Mouse (Mus musculus): ENCODE measurements at regions not wholly inside any gene's neighbourhood (a gene's known extent, or its start where the extent isn't known, plus 50 kb on each side); places are given as distances from the start of the nearest gene placed in this dataset.

DNA sequence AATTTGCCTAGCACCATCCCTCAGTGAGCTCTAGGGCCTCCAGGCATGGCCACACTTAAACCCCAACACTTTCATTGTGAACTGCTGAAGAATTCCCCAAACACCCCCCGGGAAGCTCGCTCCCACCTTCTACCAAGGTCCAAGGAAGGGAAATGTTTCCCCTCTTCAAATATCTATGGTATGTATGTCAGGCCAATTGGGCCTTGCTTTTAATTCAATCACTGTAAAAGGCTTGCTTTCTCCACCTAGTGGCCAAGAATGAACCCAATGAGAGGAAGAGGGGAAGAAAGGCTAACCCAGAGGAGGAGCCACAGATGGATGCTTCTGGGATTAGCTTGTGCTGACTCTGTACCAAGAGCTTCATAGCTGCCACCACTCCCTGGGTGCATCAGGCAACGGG is 336.3 kb upstream of the Tgfbr2 start:
- DNase-seq (ENCODE audit: low spot score), result no peak

- DNase-seq (ENCODE audit: low spot score), result no peak
These were observed 332.6 kb upstream of the Tgfbr2 start for GRCm38 (mm10) chr9:116507756-116508155.

GRCm38 (mm10) chr9:116502831-116503230 is 327.7 kb upstream of the Tgfbr2 start:
- no peak for DNase-seq (ENCODE audit: low spot score)

DNA sequence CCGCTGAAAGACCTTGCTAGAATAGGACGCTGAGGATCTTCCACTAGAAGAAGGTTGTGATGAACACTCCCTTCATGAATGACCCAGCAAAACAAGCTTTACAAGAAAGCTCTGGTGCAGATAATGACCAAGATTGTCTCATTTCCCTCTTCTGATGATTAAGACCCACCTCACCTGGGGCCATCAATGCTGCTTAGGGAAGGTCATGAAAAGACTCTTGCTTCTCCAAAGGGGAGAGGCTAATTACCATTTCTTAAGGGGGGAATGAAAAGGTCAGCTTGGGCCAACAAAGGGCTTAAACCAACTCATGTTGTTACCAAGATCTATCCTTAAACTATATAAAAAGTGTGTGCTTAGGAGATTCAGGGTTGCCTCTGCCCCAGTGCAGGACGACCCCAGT is 325.8 kb upstream of the Tgfbr2 start:
- DNase-seq (ENCODE audit: low spot score), result no peak

GRCm38 (mm10) chr9:116491227-116491626 is 316.1 kb upstream of the Tgfbr2 start:
- no peak for DNase-seq (ENCODE audit: low spot score)

- DNase-seq (ENCODE audit: low spot score), result no peak
These were observed 314.6 kb upstream of the Tgfbr2 start for GRCm38 (mm10) chr9:116489787-116490186.

GRCm38 (mm10) chr9:116489273-116489672 is 314.1 kb upstream of the Tgfbr2 start:
- no peak for DNase-seq (ENCODE audit: low spot score)

DNA sequence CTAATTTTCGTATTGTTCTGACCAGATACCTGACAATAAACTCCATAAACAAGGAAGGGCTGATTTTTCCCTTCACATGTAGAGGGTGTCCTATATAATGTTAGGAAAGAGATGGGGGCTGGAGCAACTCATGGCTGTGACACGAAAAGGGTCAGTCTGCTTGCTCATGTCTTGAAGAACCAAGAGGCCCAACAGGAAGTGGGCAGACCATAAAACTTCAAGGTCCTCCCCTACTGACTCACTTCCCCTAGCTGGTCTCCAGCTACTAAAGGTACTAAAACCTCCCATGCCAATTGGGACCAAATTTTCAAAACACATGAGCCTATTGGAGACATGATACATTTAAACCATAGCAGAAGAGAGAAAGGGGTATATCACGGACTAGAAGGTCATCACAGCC is 302.1 kb upstream of the Tgfbr2 start:
- DNase-seq (ENCODE audit: low spot score), result no peak

DNA sequence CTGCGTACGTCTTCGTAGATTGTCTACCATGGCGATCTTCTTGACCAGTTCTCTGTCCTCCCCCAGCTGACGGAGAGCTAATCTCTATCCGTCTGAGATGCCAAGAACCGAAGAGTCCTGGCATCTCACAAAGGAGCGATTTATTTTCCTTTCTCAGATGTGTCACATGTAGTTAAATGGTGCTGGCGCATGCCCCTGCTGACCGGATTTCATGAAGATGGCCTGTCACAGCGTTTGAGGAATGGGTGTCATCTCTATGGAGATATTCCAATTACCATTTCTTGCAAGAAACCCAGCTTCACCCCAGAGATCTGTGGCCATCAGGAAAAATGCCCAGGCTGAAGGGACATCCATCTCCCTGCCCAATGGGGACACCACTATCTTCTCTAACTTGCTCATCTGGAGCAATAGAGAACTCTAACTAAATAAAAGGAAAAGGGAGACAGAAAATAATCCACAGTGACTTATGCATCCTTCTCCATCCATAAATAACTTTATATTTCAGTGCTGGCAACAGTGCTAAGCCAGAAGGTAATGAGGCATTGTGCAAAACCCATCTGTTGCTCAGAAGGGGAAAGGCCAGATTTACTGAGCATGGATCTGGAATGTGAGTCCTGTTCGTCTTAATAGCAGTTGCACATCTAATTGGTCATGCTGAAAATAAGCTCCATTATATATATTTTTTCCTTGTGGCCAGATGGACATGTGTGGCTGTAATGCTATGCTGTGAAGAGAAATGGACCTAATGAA is 300.2 kb upstream of the Tgfbr2 start:
- DNase-seq (ENCODE audit: low spot score), result no peak

GRCm38 (mm10) chr9:116472855-116473254 is 297.7 kb upstream of the Tgfbr2 start:
- DNase-seq (ENCODE audit: low spot score), result no peak

- DNase-seq (ENCODE audit: low spot score), result no peak
These were observed 293.6 kb upstream of the Tgfbr2 start for GRCm38 (mm10) chr9:116468569-116469250.

- DNase-seq (ENCODE audit: low spot score), result no peak
These were observed 291.2 kb upstream of the Tgfbr2 start for GRCm38 (mm10) chr9:116466336-116466735.

GRCm38 (mm10) chr9:116464626-116465025 is 289.5 kb upstream of the Tgfbr2 start:
- no peak for DNase-seq (ENCODE audit: low spot score)

DNA sequence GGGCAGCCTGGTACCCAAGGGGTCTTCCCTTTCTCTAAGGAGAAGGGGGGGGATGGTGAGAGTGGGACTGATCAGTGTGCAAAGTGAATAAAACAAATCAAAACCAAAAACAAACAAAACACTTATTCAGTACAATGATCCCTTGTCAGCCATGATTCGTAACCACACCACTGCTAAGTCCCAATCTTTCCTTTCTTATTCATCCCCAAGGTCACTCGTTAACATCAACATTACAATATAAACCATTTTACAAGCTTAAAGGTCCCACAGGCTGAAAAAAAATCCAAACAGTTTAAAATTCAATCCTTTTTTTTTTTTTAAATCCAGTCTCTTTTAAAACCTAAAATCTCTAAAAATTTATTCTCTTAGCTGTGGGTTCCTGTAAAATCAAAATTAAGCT is 287.1 kb upstream of the Tgfbr2 start:
- no peak for DNase-seq (ENCODE audit: low spot score)

DNA sequence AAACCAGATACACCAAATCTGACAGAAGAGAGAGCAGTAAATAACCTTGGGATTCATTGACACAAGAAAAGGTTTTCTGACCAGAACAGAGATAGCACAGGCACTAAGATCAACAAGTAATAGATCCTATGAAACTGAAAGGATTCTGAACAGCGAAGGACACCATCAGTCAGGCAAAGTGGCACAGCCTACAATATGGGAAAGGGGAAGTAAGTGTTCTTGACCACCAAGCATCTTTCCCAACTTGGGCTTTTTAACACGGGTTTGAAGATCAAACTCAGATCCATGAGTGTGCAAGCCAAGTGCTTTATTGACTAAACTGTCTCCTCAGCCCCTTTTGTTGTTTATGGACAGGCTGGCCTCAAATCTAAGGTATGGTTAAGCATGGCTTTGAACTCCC is 284.9 kb upstream of the Tgfbr2 start:
- no peak for DNase-seq (ENCODE audit: low spot score)

GRCm38 (mm10) chr9:116452050-116452449 is 276.9 kb upstream of the Tgfbr2 start:
- no peak for DNase-seq (ENCODE audit: low spot score)

DNA sequence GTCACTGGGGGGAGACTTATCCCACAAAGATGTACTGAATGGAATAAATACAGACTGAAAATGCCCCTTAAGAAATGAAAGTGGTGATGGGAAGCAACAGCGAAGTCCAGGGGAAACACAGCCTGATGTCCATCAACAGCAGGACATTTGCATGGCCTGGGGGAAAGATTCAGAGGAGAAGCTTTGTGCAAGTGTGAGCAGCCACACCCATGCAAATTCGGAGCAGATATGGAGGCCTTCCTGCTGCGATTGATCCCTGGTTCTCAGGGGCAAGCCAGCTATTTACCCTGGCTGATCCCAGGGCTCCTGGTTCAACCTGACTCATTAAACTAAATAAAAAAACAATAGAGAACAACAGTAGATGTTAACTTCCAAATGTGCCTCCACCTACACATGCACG is 275.7 kb upstream of the Tgfbr2 start:
- no peak for DNase-seq (ENCODE audit: low spot score)

GRCm38 (mm10) chr9:116447734-116448133 is 272.6 kb upstream of the Tgfbr2 start:
- no peak for DNase-seq (ENCODE audit: low spot score)

- no peak for DNase-seq (ENCODE audit: low spot score)
These were observed 263.4 kb upstream of the Tgfbr2 start for GRCm38 (mm10) chr9:116438580-116438979.

DNA sequence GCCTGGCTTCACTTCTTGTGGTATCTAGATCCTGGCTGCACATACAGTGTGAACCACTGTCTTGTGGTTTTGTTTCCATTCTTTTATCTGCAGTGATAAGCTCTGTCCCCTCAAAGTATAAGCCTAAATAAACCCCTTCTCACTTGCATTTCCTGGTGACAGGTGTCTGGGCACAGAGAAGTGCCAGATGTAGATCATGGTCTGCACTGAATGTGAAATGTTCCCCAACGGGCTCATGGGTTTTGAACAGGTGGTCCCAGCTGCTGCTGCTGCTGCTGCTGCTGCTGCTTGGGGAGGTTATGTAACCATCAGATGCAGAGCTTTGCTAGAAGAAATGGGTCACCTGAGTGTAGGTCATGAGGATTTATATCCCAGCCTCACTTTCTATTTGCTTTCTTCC is 259.3 kb upstream of the Tgfbr2 start:
- no peak for DNase-seq (ENCODE audit: low spot score)

DNA sequence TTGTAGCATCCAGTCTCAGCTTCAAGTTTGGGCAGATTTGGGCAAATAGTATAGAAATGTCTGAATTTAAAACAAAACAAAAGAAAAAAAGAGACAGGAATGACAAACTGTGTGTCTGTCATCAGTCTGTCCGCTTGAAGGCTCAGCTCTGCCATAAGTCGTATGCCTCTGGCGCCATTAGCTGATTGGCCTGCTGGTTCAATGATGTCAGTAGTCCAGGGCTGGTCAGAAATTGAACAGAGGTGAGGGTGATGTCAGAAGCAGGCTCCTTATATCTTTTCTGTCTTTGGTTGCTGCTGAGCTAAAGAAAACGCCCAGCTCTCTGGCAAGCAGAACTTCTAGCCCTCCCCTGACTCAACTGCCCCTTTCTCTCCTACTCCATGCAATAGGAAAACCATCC is 253.9 kb upstream of the Tgfbr2 start:
- DNase-seq (ENCODE audit: low spot score), result no peak

DNA sequence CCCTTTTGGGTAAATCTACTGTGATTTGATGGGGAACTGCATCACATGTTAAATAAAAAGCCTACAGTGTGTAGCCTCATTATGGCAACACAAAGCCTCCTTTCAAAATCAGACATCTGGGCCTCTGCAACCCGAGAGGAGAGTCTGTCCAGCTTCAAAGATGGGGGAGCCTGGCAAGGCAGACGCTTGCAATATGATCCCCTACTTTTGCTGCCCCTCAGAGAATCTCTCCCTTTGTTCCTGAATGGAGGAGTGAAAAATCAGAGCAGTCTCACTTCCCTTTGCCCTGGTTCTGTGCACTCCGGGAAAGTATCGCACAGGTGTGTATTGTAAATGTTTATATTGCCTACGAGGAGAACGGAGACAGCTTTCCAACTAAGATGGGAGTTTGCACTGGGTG is 253.3 kb upstream of the Tgfbr2 start:
- no peak for DNase-seq (ENCODE audit: low spot score)

DNA sequence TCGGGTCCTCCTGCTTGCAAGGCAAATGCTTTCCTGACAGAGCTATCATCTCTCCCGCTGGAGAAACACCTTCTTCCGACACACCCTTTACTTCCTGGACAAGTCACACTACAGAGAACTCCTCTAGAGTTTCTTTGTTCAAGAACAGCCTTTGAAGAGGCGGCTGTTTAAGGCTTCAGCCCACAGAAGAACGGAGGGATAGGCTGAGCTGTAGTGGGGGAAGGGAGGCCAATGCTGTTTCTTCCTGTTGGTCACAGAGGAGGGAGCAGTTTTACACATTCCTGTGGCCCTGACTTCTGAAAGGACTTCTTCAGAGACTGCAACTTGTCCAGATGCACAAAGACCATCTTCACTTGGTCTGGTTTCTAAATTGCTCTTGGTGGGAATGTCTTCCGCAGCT is 252.1 kb upstream of the Tgfbr2 start:
- DNase-seq (ENCODE audit: low spot score), result no peak

Measured in testis, postnatal 14 days (tissue).